In genomic region chr6:118348186-118348585, GRCm38 (mm10) we compare ENCODE assay signal across 20 mouse cellular contexts.
"Had no signal": no experiment of that assay in that cellular context is flagged by ENCODE, and none has a peak within 500 bp of the region (broad histone marks: within the 10 kb centered on the region; RNA-seq: fewer than 3 reads in every experiment).

No protein-coding gene starts in this region.

- ATAC-seq: hindbrain, postnatal 0 days; intestine, embryonic 16.5 days; liver, embryonic 12.5 days had no signal

- H3K27me3 ChIP-seq: hindbrain, embryonic 13.5 days; hindbrain, embryonic 15.5 days; limb, embryonic 13.5 days; limb, embryonic 15.5 days had no signal

- DNase-seq: gastrocnemius, adult 2 months; gastrocnemius, postnatal 25 days; heart, adult 18-20 months; kidney, adult 11 months; kidney, adult 9 months; kidney, postnatal 14 days; layer of hippocampus, adult 9-11 months; layer of hippocampus, postnatal 36 days; left cerebral cortex, postnatal 4 days had no signal

- H3K36me3 ChIP-seq: heart, embryonic 12.5 days; hindbrain, embryonic 13.5 days; hindbrain, embryonic 15.5 days; kidney, embryonic 15.5 days; limb, embryonic 13.5 days; limb, embryonic 15.5 days; liver, embryonic 12.5 days had no signal

- H3K4me1 ChIP-seq: heart, embryonic 12.5 days; hindbrain, embryonic 15.5 days; kidney, embryonic 15.5 days; limb, embryonic 13.5 days; liver, embryonic 12.5 days had no signal

- H3K9me3 ChIP-seq: heart, embryonic 12.5 days; hindbrain, embryonic 13.5 days; hindbrain, embryonic 15.5 days; kidney, embryonic 15.5 days; limb, embryonic 13.5 days; limb, embryonic 15.5 days; liver, embryonic 12.5 days had no signal

- H3K27ac ChIP-seq: gastrocnemius, adult 2 months; hindbrain, embryonic 13.5 days; hindbrain, embryonic 15.5 days; hindbrain, postnatal 0 days; kidney, embryonic 15.5 days; kidney, postnatal 0 days; limb, embryonic 13.5 days; limb, embryonic 15.5 days; liver, embryonic 12.5 days; liver, embryonic 14.5 days had no signal

- H3K4me3 ChIP-seq: gastrocnemius, adult 2 months; heart, embryonic 12.5 days; hindbrain, embryonic 13.5 days; hindbrain, embryonic 15.5 days; kidney, embryonic 15.5 days; limb, embryonic 13.5 days; limb, embryonic 15.5 days; liver, embryonic 12.5 days had no signal
